8 mouse cellular contexts compared by ENCODE assay signal in genomic region chrX:100729665-100730188, GRCm38 (mm10). TPM values are rescaled to one million over a fixed set of nuclear protein-coding genes. Genes with fewer than 3 reads are reported as not detected.
DNase-seq lines count a peak whose midpoint lies in the region; ATAC-seq and TF ChIP-seq lines count a peak whose summit lies in the region.

Gdpd2 (plus strand) TSS chrX:100729873.

- H3K27me3 ChIP-seq in heart, embryonic 13.5 days (replicated peaks), result peaks cover 32% of the 10 kb centered on the region
- H3K27me3 ChIP-seq in kidney, postnatal 0 days (ENCODE audit: insufficient read depth, low read length), result no peaks in the 10 kb centered on the region

- no peak for ATAC-seq in heart, embryonic 13.5 days (ENCODE audit: extremely low read depth, insufficient number of reproducible peaks, low FRiP score, low TSS enrichment)
- ATAC-seq in kidney, postnatal 0 days (replicated peaks; ENCODE audit: low FRiP score, low read depth), result peak; percentile 82

- H3K36me3 ChIP-seq in heart, embryonic 13.5 days, result peaks cover 28% of the 10 kb centered on the region
- H3K36me3 ChIP-seq in kidney, postnatal 0 days (ENCODE audit: insufficient read depth, low read length), result no peaks in the 10 kb centered on the region

- DNase-seq in thymus, postnatal 14 days, result peak; percentile 6
- DNase-seq in thymus, postnatal 36 days, result no peak
- DNase-seq in embryo, embryonic 11 days, result peak; percentile 70
- peak; percentile 67 for DNase-seq in kidney, postnatal 0 days (ENCODE audit: low spot score)
- DNase-seq in lung, adult 2 months, result peak; percentile 13
- no peak for DNase-seq in natural killer cell, adult 2 months (ENCODE audit: low spot score in 2 of 2)

- 14% methylated on average over 8 of the region's 8 CpGs for WGBS in heart, embryonic 13.5 days
- 22% methylated on average over 8 of the region's 8 CpGs for WGBS in kidney, postnatal 0 days
- 25% methylated on average over 8 of the region's 8 CpGs for WGBS in lung, adult 2 months
- WGBS in olfactory bulb, adult 2 months, result 21% methylated on average over 8 of the region's 8 CpGs

- no peaks in the 10 kb centered on the region for H3K9me3 ChIP-seq in heart, embryonic 13.5 days
- H3K9me3 ChIP-seq in kidney, postnatal 0 days (replicated peaks; ENCODE audit: low read length), result no peaks in the 10 kb centered on the region

- H3K4me2 ChIP-seq in heart, embryonic 13.5 days, result peak within 1 kb of the TSS; percentile 64
- peak within 1 kb of the TSS; percentile 38 for H3K4me2 ChIP-seq in kidney, postnatal 0 days (ENCODE audit: low read length)

- no peak within 1 kb of the TSS for H3K27ac ChIP-seq in heart, embryonic 13.5 days (replicated peaks)
- no peak within 1 kb of the TSS for H3K27ac ChIP-seq in kidney, postnatal 0 days
- no peak within 1 kb of the TSS for H3K27ac ChIP-seq in olfactory bulb, adult 2 months (ENCODE audit: insufficient read depth, low read depth, low read length)

- H3K4me1 ChIP-seq in heart, embryonic 13.5 days, result peaks cover 24% of the 10 kb centered on the region; the same call in 1 of the 2 replicates
- H3K4me1 ChIP-seq in kidney, postnatal 0 days (replicated peaks; ENCODE audit: insufficient read depth, low read length), result no peaks in the 10 kb centered on the region
- no peaks in the 10 kb centered on the region for H3K4me1 ChIP-seq in lung, adult 2 months (ENCODE audit: control insufficient read depth, insufficient read depth, low read length)
- peaks cover 15% of the 10 kb centered on the region for H3K4me1 ChIP-seq in olfactory bulb, adult 2 months (ENCODE audit: control insufficient read depth, insufficient read depth, low read length)

- H3K9ac ChIP-seq in heart, embryonic 13.5 days, result peak within 1 kb of the TSS; percentile 52; the same call in 1 of the 2 replicates
- H3K9ac ChIP-seq in kidney, postnatal 0 days (ENCODE audit: low read depth, low read length), result no peak within 1 kb of the TSS

- no peak for TF ChIP-seq POLR2A in lung, adult 2 months (IDR thresholded peaks at IDR 0.05; ENCODE audit: borderline replicate concordance, extremely low read depth, low read depth, low read length)
- no peak for TF ChIP-seq POLR2A in olfactory bulb, adult 2 months (IDR thresholded peaks at IDR 0.05; ENCODE audit: insufficient read depth, low read depth, low read length)

- H3K4me3 ChIP-seq in heart, embryonic 13.5 days, result peak within 1 kb of the TSS; percentile 28
- H3K4me3 ChIP-seq in kidney, postnatal 0 days (replicated peaks; ENCODE audit: low read depth, low read length), result 0 out of 2 replicates have a peak within 1 kb of the TSS, but pooled peaks have one; percentile 2
- H3K4me3 ChIP-seq in lung, adult 2 months (replicated peaks; ENCODE audit: extremely low read depth, low read depth, low read length), result no peak within 1 kb of the TSS
- H3K4me3 ChIP-seq in olfactory bulb, adult 2 months (ENCODE audit: insufficient read depth, low read depth, low read length), result 0 out of 2 replicates have a peak within 1 kb of the TSS, but pooled peaks have one; percentile 0

- TF ChIP-seq CTCF in kidney, postnatal 0 days (IDR thresholded peaks at IDR 0.05; ENCODE audit: low read depth), result peak; percentile 63
- peak; percentile 31; the same call in 1 of the 2 replicates for TF ChIP-seq CTCF in lung, adult 2 months (IDR thresholded peaks at IDR 0.05; ENCODE audit: insufficient read depth, low read length)
- TF ChIP-seq CTCF in olfactory bulb, adult 2 months (IDR thresholded peaks at IDR 0.05; ENCODE audit: insufficient read depth, low read depth, low read length), result no peak

RNA-seq across cellular contexts. Expression of gene Gdpd2, which starts in this region (rescaled TPM):
- 0.71 and 1.5 TPM in 2 replicates for polyA plus RNA-seq in heart, embryonic 13.5 days (2015; fragmentation: Nextera tagmentation; extraction: Ambion mirVana)
- polyA plus RNA-seq in kidney, postnatal 0 days (2015; fragmentation: Nextera tagmentation; extraction: Ambion mirVana), result 0.94 and 1.3 TPM in 2 replicates
- 14.2 and 19.5 TPM in 2 replicates for polyA plus RNA-seq in lung, adult 2 months (2012; rRNA removed)
- not detected in 2 replicates for polyA plus RNA-seq in olfactory bulb, adult 2 months (2012; ENCODE audit: insufficient read depth, insufficient read length, low replicate concordance, missing spikeins)

Comparison
In these comparisons a context has a peak if more than half of its experiments do, and no peak if none do; other contexts are left out.
1. DNase-seq: peak in thymus, postnatal 14 days (single experiment), embryo, embryonic 11 days (single experiment), kidney, postnatal 0 days (single experiment) and lung, adult 2 months (single experiment); none in thymus, postnatal 36 days (0 of 2) and natural killer cell, adult 2 months (0 of 2).